Mouse (Mus musculus): ENCODE measurements around the gene Adora2b.
"Not testable (repeated sequence)": the region's sequence is repeated elsewhere in the genome, so short reads cannot be mapped to it uniquely, and the experiment has no call there.

The Adora2b gene

DNA sequence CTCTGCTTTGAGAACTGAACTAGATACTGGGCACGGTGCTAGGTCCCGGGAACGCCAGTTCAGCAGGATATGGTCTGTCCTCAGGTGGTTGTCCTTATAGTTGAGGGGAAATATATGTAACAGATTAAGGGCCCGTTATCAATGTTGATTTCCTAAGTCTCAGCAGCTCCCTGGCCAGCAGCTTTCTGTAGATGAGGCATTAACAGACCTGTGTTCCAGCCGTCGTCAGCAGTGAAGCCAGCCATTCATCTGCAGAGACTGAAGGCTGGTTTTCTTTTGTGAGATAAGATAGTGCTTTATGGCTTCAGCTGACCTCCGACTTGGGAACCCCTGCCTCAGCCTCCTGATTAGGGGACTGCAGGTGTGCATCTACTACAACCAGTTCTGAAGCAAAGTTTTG is 15.2 kb downstream of the Adora2b start:
- DNase-seq (ENCODE audit: low read depth, low spot score), result no peak

DNA sequence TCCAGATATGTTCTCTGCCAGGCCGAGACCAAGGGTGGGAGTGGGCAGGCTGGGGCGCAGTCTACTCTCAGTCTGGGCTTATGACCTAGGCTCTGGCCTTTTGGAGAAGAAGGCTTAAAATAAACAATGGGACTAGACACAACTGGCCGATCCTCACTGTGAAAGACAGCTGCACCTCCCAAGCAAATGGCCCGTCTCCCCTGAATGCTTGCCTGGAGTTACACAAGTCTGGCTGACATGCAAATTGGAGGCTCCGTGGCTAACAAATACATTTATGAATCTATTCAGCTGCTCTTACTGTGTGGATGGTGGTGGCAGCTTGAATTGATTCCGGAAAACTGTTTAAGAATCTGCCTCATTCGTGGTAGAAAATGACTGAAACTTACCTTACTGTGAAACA is 16.9 kb downstream of the Adora2b start:
- no peak for DNase-seq (ENCODE audit: low read depth, low spot score)

DNA sequence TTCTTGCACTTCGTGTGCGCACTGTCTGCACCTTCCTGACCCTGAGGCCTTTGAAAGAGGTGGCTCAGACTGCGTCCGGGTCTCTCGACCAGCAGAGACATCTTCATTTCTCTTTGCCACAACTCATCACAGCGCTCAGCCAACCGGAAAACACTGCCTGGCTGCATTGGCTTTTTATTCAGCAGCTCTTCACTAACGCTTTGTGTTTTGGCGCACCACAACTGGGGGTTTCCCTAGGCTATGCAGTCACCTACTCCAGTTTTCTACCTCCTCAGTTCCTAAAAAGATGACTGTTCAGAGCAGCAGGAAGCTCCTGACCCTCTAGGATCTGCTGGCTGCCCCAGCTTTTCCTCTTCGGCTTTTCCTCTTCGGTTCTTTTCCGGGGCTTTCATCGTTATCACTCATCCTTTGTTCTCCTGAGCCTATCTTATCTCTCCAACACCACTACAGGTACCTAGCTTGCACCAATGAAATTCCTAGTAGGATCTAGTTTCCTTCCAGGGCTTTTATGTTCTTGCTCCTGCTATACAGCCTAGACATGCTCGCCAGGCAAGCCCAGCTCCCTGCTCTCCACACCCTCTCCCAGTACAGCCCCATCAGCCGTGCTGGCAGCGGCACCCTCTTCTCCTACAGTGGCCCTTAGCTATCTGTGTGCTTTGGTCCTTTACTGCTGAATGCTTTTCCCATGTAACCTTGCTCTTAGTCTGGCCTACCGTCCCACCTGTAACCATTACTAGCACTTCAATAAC is 17.9 kb downstream of the Adora2b start:
- no peak for DNase-seq (ENCODE audit: low read depth, low spot score)

DNA sequence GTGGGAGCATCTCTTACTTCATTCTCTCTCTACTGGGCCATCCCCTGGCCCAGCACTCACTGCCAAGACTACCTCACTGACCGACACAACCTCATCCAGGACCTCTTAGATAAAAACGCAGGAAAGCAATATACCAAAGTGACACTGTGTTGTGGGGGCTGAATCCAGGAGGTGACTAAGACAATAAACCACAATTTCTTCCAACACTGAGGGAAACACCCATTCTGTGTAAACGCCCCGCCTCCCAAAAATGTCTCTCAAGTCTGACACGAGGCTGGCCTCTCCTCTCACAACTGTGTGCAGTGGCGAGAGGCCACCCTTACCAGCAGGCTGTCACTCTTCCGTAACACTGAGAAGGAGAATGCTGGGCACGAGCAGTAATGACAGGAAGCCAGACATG is 19.6 kb downstream of the Adora2b start:
- no peak for DNase-seq (ENCODE audit: low read depth, low spot score)

DNA sequence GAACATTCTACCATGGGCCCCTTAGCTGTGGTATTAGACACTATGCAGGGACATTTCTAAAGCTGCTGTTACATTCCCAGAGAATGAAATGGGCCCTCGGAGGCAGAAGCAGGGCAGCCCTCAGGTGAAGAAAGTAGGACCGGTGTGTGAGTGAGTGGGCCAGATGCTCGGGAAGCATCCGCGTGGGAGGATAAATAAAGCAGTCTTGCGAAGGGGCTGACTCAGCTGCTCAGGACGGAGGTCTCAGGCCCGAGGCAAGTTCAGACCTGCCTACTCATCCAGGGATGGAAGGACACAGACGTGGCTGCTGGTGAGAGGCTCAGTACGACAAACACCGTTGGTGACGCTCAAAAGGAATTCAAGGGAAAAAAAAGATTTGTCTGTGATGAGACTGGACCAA is 20.3 kb downstream of the Adora2b start:
- no peak for DNase-seq (ENCODE audit: low read depth, low spot score)

DNA sequence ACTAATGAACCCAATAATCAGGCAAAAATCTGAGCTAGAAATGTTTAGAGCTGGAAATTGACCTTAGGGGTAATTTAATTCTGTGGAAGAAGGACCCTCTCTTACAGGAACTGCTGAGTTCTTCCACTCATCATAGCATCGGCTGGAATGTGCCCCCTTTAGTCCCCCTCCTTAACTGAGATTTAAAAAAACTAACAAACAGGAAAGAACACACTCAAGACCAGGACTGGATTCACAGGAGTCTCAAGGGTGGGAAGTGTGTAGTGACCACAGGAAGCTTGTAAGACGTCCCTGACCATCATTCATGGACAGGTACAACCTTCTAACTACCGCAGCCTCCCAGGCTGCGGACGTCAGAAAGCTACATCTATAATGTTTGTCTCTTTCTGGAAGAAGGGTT is 22.1 kb downstream of the Adora2b start:
- no peak for DNase-seq (ENCODE audit: low read depth, low spot score)

DNA sequence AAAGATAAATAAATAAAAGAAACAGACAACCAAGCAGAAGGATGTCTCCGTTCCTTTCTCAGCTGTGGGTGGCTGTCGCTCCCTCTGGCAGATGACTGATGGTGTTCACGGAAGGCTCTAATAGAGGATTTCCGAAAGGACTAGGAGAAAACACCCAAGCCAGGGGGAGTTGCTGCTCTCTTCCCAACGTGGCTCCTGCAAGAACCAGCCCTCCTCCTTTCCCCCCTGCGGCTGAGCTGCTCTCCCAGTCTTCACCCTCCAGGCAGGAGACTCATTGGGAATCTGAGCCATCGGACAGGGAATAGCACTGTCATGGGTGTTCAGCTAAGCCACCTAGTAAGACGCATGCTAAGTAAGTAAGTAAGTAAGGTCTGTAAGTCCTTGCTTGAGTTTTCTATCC is 28.3 kb downstream of the Adora2b start:
- no peak for DNase-seq (ENCODE audit: low read depth, low spot score)

DNA sequence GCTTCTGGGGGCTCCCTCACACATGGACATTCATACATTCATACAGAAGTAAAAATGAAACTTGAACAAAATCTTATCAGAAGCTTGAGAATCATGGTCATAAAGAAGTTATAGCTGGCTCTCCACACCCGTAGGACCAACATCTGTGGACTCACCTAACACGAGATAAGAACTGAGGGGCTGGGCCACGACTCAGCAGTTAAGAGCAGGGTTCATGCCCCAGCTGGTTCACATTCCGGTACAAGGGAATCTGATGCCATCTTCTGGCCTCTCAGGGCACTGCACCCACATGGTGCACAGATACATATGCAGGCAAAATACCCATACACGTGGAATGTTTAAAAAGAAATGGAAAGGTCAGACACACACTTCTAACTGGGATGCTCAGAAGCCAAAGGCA is 29.2 kb downstream of the Adora2b start:
- peak; percentile 49 for DNase-seq (ENCODE audit: low read depth, low spot score)

DNA sequence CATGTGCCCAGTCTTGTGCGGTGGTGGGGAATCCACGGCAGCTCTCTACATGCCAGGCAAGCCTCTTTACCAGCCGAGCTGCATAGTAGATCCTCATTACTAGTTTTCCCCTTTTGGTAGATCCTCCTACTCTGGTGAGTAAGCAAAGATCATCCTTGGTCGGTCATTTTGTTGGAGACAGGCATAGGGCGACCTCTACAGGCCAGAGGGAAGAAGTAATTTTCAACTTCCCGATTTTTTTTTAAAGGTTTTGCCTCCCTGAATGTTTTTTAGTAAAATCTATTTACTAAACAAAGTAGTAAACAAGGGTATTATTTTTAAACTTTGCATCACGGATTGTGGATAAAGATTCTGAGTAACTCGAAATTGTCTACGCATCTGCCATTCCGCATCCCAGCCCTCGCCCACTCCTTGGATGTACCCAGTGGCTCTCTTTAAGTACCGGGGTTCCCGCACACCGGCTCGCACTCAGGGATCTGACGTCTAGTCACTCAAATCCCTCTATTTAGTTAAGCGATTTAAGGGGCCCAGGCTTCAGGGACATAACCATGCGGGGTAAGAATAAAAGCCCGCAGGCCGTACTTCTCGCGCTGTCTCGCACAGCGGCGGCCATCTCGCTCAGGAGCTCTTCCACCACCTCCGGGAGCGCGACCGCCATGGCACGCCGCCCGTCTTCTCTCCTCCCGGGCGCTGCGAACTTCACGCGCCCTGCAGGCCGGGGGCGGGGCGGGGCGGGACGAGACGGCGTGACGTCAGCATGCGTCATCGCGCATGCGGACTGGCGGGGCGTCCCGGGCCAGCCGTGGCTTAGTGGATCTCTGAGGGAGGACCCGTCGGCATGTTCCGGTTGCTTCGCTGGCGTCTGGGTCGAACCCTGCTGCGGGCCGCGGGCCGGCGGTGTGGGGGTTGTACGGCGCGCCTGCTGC is 32.2 kb downstream of the Adora2b start, which contains the start of the genes Zswim7 and Ttc19:
TSS of gene Zswim7 (minus strand) at position 701 of the 926 bp plus-strand sequence.
TSS of gene Ttc19 (plus strand) at position 799 of the 926 bp plus-strand sequence.
- DNase-seq (ENCODE audit: low read depth, low spot score), result peak; percentile 89

DNA sequence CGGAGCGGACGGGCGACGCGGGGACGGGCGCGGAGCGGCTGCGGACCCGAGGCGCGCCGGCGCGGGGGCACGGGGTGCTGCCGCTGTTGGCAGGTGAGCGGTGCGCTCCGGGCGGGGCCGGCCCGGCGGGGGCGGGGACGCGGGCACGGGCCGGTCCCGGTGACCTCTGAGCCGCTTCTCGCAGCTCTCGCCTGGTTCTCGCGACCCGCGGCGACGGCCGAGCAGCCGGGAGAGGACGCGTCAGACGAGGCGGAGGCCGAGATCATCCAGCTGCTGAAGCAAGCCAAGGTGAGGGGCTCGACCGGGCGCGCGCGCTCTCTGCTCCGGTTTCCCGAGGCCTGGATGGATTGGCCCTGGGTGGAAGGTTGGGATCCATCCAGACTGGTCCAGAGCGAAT is 32.8 kb downstream of the Adora2b start:
- DNase-seq (ENCODE audit: low read depth, low spot score), result peak; percentile 27

DNA sequence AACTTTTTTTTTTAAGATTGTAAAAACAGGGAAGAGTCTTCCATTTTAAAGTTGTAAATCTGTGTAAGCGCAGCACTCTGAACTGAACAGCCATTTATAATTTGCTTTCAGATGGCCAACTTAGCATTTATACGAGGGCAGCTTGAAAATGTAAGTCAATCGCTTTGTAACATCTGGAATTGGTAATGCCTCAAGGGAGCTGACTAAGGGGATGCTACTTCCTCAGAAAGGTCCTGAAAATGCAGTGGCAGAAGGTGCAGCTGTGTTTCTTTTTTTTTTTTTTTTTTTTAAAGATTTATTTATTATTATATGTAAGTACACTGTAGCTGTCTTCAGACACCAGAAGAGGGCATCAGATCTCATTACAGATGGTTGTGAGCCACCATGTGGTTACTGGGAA is 35.2 kb downstream of the Adora2b start:
- DNase-seq (ENCODE audit: low read depth, low spot score), result not testable (repeated sequence)

DNA sequence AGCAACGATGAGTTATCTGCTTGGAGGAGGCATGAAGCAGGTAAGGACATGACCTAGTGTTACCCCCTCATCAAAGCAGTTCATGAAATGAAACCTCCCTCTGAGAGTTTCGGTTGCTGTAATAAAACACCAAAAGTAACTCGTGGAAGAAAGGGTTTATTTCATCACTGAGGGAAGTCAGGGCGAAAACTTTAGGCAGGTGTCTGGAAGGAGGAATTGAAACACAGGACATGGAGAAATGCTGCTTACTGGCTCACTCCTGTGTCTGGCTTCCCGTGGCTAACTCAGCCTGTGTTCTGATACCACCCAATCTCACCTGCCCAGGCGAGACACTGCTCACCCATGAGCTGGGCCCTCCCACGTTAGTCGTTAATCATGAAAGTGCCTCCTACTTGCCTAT is 36.2 kb downstream of the Adora2b start:
- DNase-seq (ENCODE audit: low read depth, low spot score), result no peak

DNA sequence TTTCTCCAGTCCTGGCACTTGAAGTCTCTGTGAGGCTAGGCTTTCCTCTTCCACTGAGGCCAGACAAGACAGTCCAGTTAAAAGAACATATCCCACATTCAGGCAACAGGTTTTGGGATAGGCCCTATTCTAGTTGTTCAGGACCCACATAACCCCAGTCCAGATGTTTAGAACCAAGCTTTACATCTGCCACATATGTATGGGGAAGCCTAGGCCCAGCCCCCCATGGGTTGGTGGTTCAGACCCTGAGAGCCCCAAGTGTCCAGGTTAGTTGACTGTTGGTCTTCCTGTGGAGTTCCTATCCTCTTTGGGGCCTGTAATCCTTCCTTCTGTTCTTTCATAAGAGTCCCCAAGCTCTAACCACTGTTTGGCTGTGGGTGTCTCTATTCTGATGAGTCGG is 38.9 kb downstream of the Adora2b start:
- no peak for DNase-seq (ENCODE audit: low read depth, low spot score)

DNA sequence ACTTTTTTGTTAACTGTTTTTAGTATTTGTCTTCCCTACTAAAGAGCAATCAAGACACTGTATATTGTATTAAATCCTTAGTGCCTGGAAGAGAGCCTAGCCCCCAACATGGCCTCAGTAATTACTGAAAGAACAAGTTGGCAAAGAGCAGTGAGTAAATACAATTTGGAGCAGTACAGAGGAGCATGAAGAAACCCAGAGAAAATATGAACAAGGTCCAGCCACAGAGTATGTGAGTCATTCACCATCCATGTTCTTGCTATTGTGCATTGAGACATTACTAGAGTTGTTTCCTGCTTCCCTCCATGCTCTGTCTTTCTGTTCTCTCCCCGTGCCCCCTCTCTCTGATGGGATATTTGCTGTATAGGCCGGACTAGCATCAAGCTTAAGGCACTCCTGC is 45.3 kb downstream of the Adora2b start:
- no peak for DNase-seq (ENCODE audit: low read depth, low spot score)

DNA sequence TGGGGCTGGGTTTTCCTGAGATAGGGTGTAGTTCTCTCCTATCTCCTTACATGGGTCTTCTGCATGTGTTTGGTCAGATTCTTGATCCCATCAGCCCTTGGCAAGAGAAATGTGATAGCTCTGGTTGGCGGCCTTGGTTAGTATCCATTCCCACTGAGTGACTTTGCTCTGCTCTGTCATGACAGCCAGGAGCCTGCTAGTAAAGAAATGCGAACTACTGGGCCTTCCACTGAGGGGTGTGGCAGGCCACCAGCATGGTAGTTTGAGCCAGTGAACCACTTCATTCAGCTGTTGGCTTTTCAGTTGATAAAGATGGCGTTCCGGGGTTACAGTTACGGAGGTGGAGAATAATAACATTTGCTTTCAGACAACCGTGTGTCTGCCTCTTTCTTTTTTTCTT is 50.1 kb downstream of the Adora2b start:
- DNase-seq (ENCODE audit: low read depth, low spot score), result no peak

DNA sequence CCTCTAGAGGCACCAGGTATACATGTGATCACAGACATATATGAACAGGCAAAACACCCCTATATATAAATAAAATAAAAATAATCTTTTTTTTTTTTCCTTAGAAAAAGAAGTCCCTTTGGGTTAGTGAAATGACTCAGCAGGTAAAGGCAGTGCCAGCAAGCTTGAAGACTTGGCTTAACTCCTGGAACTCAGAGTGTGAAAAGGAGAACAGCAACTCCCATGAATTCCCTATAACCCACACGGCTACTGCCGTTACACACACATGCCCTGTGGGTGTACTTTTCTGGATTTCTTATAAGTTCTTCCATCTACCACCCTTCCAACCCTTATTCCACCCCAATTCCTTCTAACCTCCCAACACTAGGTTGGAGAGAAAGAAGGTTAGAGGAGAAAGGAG is 57.1 kb downstream of the Adora2b start:
- DNase-seq (ENCODE audit: low read depth, low spot score), result no peak

DNA sequence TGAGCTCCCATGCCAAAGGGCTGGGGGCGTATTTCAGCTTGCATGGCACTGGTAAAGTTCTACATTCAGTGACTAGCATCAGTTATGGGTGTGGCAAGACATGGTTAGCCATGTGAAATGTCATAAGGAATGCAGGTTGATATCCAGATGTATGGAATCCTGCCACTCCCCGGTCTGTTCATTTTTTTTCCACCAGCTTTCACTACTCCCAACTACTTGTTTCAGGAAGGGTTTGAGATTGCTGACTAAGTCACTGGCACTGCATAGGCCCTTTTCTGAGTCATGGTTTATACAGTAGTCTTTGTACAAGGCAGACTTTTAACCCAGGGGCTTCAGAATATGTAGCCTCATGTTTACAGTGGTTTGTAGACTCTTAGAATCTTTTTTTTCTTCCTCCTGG is 60.5 kb downstream of the Adora2b start:
- DNase-seq (ENCODE audit: low read depth, low spot score), result no peak

DNA sequence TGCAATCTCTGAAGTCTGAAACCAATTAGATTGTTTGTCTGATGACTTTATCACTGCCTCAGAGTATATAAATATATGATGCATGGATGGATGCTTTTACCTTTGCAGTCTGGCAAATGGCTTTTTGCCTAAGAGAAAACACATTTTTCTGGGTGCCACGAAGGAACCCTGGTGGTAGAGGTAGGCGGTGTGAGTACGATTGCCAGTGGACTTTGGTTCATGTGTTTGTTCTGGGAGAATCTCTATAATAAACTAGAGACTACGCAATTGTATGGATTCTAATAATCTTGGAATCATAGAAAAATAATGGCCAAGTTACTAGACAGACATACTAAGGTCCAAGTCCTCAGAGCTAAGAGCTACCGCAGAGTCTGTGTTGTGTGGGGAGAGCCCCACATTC is 66.2 kb downstream of the Adora2b start:
- DNase-seq (ENCODE audit: low read depth, low spot score), result no peak
